Mouse (Mus musculus) bone marrow, adult 2 months (tissue): ENCODE results near the gene Cdk5rap2. TPM values are rescaled to one million over a fixed set of nuclear protein-coding genes. Genes with fewer than 3 reads are reported as not detected.

Source experiments
- H3K27ac ChIP-seq: fragments of 200-500 bp; 2 replicates; pipeline ENCODE4 v1.5.1; 2012; ENCODE audit warnings: low read depth, mild to moderate bottlenecking, control low read depth, inconsistent platforms, low read length; ENCODE audit not compliant: control insufficient read depth, poor library complexity, insufficient read depth
- H3K4me1 ChIP-seq: fragments of 200-500 bp; 2 replicates; pipeline ENCODE4 v1.6.1; 2011; ENCODE audit warnings: low read length; ENCODE audit not compliant: control insufficient read depth, insufficient read depth
- H3K4me3 ChIP-seq: fragments of 200-500 bp; replicated peaks from 2 replicates; pipeline ENCODE3; 2011; ENCODE audit warnings: mild to moderate bottlenecking, low read depth, low read length, control low read depth; ENCODE audit not compliant: control insufficient read depth
- CTCF ChIP-seq: fragments of 200-500 bp; IDR thresholded peaks from 2 replicates; pipeline ENCODE4 v1.5.1; 2011; ENCODE audit warnings: low read length, control low read depth; ENCODE audit not compliant: control insufficient read depth, insufficient read depth
- POLR2A ChIP-seq: fragments of 200-500 bp; IDR thresholded peaks from 2 replicates; pipeline ENCODE4 v1.6.1; 2011; ENCODE audit warnings: low read depth, mild to moderate bottlenecking, control low read depth, low read length, borderline replicate concordance; ENCODE audit not compliant: control insufficient read depth
- WGBS: fragments of 180-500 bp; shearing (Covaris S2); methylation state at CpG from one replicate; pipeline ENCODE4 v1.1.7; 2018; 5-methylcytosine and 5-hydroxymethylcytosine counted together
- polyA plus RNA-seq: library from polyadenylated mRNA; stranded (reverse); fragments of >200 nt; gene quantifications from 2 replicates; pipeline ENCODE4 v1.2.4, GENCODE M21; 2011; ENCODE audit warnings: low replicate concordance; ENCODE audit not compliant: missing spikeins, insufficient read depth, insufficient read length

The Cdk5rap2 gene
- polyA plus RNA-seq, 1 experiment: 13.3 TPM

- no peak for TF ChIP-seq POLR2A
- no peak for TF ChIP-seq CTCF
- H3K4me1 ChIP-seq: no peaks in the 10 kb centered on the region
- no peak overlapping the region for H3K4me3 ChIP-seq
- no peak overlapping the region for H3K27ac ChIP-seq
- WGBS: 77% methylated on average over 10 of the region's 10 CpGs
Observed at GRCm38 (mm10) chr4:70220277-70221180, 189.7 kb downstream of the Cdk5rap2 start.

- no peak for TF ChIP-seq CTCF
- no peak for TF ChIP-seq POLR2A
- WGBS: 70% methylated on average over 4 of the region's 4 CpGs
- Histone ChIP-seq H3K27ac (no peak overlapping the region), H3K4me3 (no peak overlapping the region), H3K4me1 (no peaks in the 10 kb centered on the region)
Observed at GRCm38 (mm10) chr4:70219776-70220175, 190.5 kb downstream of the Cdk5rap2 start.

GRCm38 (mm10) chr4:70185971-70186370, 224.3 kb downstream of the Cdk5rap2 start:
- no peaks in the 10 kb centered on the region for H3K4me1 ChIP-seq
- no peak overlapping the region for H3K27ac ChIP-seq
- WGBS: 72% methylated on average over 2 of the region's 2 CpGs
- H3K4me3 ChIP-seq: no peak overlapping the region
- no peak for TF ChIP-seq POLR2A
- no peak for TF ChIP-seq CTCF

Other genes with a start within 250 kb of the Cdk5rap2 start
- 2.6 and 7.0 TPM in 2 replicates for gene Megf9, start 124.6 kb upstream of the Cdk5rap2 start, polyA plus RNA-seq